Mouse (Mus musculus): ENCODE data around the gene Mob3b. TPM values are rescaled to one million over a fixed set of nuclear protein-coding genes. Genes with fewer than 3 reads are reported as not detected.

Mob3b gene
- polyA plus RNA-seq, 1 experiment from 2014 or later: 8.4 TPM

DNA sequence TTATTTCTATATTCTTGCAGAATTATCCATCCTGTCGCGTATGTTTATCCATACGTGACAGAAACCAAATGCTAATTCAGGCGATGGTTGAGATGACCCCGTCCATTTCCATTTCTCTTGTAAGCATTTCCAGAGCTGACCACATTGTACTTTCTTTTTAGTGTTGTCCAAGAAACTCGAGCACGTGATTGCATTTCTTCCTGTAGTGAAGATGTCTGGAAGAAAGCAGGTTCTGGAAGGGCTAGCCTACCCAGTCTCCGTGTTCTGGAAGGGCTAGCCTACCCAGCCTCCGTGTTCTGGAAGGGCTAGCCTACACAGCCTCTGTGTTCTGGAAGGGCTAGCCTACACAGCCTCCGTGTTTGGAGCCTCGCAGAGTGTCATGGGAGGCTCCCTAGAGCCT lies 33.3 kb downstream of the Mob3b start:
- 85% methylated on average over 11 of the region's 11 CpGs for WGBS
- H3K4me3 ChIP-seq: no peak overlapping the region
- no peaks in the 10 kb centered on the region for H3K27me3 ChIP-seq (replicated peaks)
- H3K4me1 ChIP-seq: peaks cover 30% of the 10 kb centered on the region
- H3K36me3 ChIP-seq: no peaks in the 10 kb centered on the region
- no peak overlapping the region for H3K27ac ChIP-seq
- no peak for ATAC-seq (ENCODE audit: low FRiP score, low read depth)
- no peak overlapping the region for H3K9ac ChIP-seq
- H3K4me2 ChIP-seq (replicated peaks): no peak overlapping the region
- no peaks in the 10 kb centered on the region for H3K9me3 ChIP-seq

DNA sequence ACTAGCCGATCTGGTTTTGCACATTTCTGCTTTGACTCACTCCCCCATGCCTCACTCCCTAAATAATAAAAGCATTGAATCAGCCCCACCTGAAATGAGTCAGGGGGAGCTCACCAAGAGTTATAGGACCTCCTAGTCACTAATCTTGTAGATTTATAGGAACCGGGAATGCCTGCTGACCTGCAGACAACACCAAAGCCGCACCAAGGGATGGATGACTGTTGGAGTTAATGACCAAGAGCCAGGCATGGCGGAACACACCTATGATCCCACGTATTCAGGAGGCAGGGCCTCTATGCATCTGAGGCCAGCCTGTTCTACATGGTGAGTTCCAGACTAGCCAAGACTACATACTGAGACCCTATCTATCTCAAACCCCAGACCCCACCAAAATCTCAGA lies 34.2 kb downstream of the Mob3b start:
- no peak overlapping the region for H3K4me2 ChIP-seq (replicated peaks)
- H3K27ac ChIP-seq: no peak overlapping the region
- WGBS: 57% methylated on average over 5 of the region's 5 CpGs
- H3K9me3 ChIP-seq: no peaks in the 10 kb centered on the region
- no peak overlapping the region for H3K9ac ChIP-seq
- ATAC-seq (ENCODE audit: low FRiP score, low read depth): no peak
- H3K27me3 ChIP-seq (replicated peaks): no peaks in the 10 kb centered on the region
- no peak overlapping the region for H3K4me3 ChIP-seq
- H3K36me3 ChIP-seq: no peaks in the 10 kb centered on the region
- H3K4me1 ChIP-seq: peaks cover 30% of the 10 kb centered on the region

DNA sequence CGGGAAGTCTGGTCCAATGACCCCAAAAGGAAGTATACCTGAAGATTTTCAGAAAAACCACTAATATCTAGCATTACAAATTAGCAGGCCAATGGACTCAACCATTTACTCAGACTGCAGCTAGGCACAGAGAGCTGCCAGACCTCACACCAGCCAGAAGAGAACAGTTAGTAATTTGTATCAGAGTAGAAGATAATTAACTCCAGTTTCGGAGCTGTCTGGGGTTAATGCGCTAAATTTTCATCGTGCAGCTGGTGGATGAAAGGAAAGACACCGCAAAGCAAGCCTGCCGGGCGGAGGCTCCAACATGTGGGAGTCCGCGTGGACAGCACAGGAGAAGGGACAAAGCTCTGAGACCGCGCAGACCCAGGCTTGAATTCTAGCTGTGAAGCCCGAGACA lies 36.2 kb downstream of the Mob3b start:
- Histone ChIP-seq H3K27me3 (replicated peaks) (no peaks in the 10 kb centered on the region), H3K9me3 (no peaks in the 10 kb centered on the region), H3K27ac (no peak overlapping the region), H3K36me3 (no peaks in the 10 kb centered on the region), H3K4me1 (peaks cover 26% of the 10 kb centered on the region), H3K4me2 (replicated peaks) (no peak overlapping the region), H3K9ac (no peak overlapping the region), H3K4me3 (no peak overlapping the region)
- ATAC-seq (ENCODE audit: low FRiP score, low read depth): no peak
- WGBS: 51% methylated on average over 12 of the region's 12 CpGs

DNA sequence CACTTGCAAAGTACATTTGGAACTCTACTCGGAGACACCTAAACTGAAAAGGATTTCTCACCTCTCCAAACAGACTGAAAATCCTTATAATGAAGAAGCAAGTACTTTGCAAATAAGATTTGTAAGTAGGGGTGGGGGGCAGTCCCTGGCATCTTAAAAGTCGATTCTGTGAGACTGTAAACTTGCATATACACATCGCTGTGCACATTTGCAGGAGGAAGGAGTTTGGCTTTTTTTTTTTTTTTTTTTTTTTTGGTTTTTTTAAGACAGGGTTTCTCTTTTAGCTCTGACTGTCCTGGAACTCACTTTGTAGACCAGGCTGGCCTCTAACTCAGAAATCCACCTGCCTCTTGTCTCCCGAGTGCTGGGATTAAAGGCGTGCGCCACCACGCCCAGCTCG lies 36.7 kb downstream of the Mob3b start:
- H3K4me3 ChIP-seq: no peak overlapping the region
- H3K4me1 ChIP-seq: peaks cover 22% of the 10 kb centered on the region
- no peak overlapping the region for H3K9ac ChIP-seq
- WGBS: 92% methylated on average over 8 of the region's 8 CpGs
- ATAC-seq (ENCODE audit: low FRiP score, low read depth): no peak
- no peak overlapping the region for H3K27ac ChIP-seq
- H3K9me3 ChIP-seq: no peaks in the 10 kb centered on the region
- H3K4me2 ChIP-seq (replicated peaks): no peak overlapping the region
- no peaks in the 10 kb centered on the region for H3K27me3 ChIP-seq (replicated peaks)
- H3K36me3 ChIP-seq: no peaks in the 10 kb centered on the region

DNA sequence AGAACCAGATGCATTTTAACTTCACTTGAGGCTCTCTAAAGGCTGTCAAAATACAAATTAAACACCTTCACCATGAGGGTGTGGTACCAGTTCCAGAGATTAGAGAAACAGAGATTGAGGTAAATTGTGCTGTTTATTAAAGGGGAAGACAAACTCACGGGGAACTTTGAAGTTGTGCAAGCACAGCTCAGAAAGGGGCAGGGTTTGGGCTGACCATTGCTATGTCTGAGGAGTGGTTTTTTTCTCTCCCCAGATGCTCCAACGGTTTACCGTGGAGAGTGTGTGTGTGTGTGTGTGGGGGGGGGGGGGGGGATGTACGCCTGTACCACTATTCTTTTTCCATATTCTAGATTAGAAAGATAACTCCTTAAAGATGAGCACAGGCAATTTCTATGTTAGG lies 37.1 kb downstream of the Mob3b start:
- ATAC-seq (ENCODE audit: low FRiP score, low read depth): no peak
- Histone ChIP-seq H3K27ac (no peak overlapping the region), H3K27me3 (replicated peaks) (no peaks in the 10 kb centered on the region), H3K4me2 (replicated peaks) (no peak overlapping the region), H3K4me3 (no peak overlapping the region), H3K9me3 (no peaks in the 10 kb centered on the region), H3K9ac (no peak overlapping the region), H3K4me1 (peaks cover 18% of the 10 kb centered on the region), H3K36me3 (no peaks in the 10 kb centered on the region)
- whole genome bisulfite sequencing: 90% methylated on average over 2 of the region's 4 CpGs

DNA sequence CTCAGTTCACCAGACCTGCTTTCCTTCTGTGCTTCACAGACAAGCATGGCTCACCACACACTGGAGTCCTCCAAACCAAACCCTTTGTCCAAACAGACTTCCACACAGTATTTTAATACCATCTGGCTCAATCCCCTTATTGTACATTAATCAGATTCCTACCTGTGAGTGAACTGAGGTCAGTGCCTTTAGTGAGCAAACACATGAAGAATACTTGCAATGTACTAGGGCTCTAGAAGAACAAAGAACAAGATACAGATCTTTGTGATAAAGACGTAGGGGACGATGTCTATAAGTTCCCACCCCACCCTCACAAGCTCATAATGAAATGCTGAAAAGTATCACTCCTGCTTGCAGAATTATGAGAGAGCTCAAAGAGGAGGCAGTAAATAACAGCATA lies 38.4 kb downstream of the Mob3b start:
- Histone ChIP-seq H3K4me3 (no peak overlapping the region), H3K27me3 (replicated peaks) (no peaks in the 10 kb centered on the region), H3K36me3 (no peaks in the 10 kb centered on the region), H3K27ac (no peak overlapping the region), H3K4me1 (peaks cover 12% of the 10 kb centered on the region), H3K9ac (no peak overlapping the region), H3K9me3 (no peaks in the 10 kb centered on the region), H3K4me2 (replicated peaks) (no peak overlapping the region)
- WGBS: 92% methylated on average over 2 of the region's 2 CpGs
- ATAC-seq (ENCODE audit: low FRiP score, low read depth): no peak

DNA sequence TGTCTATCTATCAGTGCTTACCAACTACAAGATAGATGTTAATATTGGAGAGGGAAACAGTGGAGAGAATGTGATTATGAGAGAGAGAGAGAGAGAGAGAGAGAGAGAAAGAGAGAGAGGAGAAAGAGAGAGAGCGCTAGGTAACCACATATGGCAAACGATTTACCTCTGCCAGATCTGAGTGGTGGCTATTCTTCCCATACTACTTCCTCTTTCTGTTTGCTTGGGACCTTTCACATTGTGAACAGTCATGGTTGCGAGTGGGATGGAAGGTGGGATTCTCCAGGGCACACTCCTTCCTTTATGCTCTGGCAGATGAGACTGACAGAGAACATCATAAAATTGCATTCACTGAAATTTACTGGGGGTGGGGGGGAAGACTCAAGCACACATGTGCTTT lies 40.1 kb downstream of the Mob3b start:
- Histone ChIP-seq H3K36me3 (no peaks in the 10 kb centered on the region), H3K4me1 (peaks cover 6% of the 10 kb centered on the region; the same call in 1 of the 2 replicates), H3K9me3 (no peaks in the 10 kb centered on the region), H3K27ac (no peak overlapping the region), H3K9ac (no peak overlapping the region), H3K27me3 (replicated peaks) (no peaks in the 10 kb centered on the region), H3K4me2 (replicated peaks) (no peak overlapping the region), H3K4me3 (no peak overlapping the region)
- WGBS: 91% methylated on average over 3 of the region's 3 CpGs
- ATAC-seq (ENCODE audit: low FRiP score, low read depth): no peak

DNA sequence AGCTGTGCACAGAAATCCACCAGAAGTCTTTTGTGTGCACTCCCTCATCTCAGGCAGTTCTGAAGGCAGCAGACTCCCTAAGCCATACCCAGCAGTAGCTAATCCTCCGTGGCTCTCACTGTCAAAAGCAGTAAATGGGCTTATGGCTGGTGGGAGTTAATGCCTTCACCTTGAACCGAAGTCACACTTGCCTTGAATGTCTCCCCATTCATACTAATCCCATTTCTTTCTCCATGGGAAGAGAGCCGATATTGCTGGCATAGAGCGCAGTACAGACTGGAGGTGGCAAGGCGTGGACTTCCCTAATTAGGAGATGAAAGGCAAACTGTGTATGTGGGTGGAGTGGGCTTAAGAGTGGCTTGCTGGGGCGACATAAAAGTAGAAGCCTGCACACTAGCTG lies 41.4 kb downstream of the Mob3b start:
- 72% methylated on average over 6 of the region's 6 CpGs for WGBS
- Histone ChIP-seq H3K4me3 (no peak overlapping the region), H3K27me3 (replicated peaks) (no peaks in the 10 kb centered on the region), H3K9me3 (no peaks in the 10 kb centered on the region), H3K36me3 (no peaks in the 10 kb centered on the region), H3K9ac (no peak overlapping the region), H3K27ac (no peak overlapping the region), H3K4me2 (replicated peaks) (no peak overlapping the region), H3K4me1 (peaks cover 1% of the 10 kb centered on the region; the same call in 1 of the 2 replicates)
- no peak for ATAC-seq (ENCODE audit: low FRiP score, low read depth)

DNA sequence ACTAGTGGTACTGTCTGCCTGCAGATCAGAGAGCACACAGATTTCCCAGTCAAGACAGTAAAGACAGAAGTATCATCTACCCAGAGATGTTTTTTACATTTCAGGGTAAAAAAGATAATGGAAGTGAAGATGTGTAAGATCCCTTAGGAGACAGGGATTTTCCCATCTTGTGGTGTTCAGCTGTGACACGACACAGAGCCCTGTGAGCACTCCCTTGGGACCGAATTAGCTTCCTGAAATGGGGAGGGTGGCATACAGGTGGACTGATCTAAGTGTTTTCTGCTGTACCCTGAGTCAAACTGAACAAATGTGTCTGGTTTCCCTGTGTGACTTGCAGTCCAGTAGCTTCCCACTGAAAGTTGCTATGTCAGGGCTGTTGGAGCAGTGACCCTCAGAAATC lies 42.3 kb downstream of the Mob3b start:
- no peaks in the 10 kb centered on the region for H3K4me1 ChIP-seq
- H3K27ac ChIP-seq: no peak overlapping the region
- no peak overlapping the region for H3K9ac ChIP-seq
- no peaks in the 10 kb centered on the region for H3K9me3 ChIP-seq
- H3K27me3 ChIP-seq (replicated peaks): no peaks in the 10 kb centered on the region
- 78% methylated on average over 2 of the region's 2 CpGs for WGBS
- H3K4me2 ChIP-seq (replicated peaks): no peak overlapping the region
- H3K4me3 ChIP-seq: no peak overlapping the region
- ATAC-seq (ENCODE audit: low FRiP score, low read depth): no peak
- H3K36me3 ChIP-seq: no peaks in the 10 kb centered on the region

DNA sequence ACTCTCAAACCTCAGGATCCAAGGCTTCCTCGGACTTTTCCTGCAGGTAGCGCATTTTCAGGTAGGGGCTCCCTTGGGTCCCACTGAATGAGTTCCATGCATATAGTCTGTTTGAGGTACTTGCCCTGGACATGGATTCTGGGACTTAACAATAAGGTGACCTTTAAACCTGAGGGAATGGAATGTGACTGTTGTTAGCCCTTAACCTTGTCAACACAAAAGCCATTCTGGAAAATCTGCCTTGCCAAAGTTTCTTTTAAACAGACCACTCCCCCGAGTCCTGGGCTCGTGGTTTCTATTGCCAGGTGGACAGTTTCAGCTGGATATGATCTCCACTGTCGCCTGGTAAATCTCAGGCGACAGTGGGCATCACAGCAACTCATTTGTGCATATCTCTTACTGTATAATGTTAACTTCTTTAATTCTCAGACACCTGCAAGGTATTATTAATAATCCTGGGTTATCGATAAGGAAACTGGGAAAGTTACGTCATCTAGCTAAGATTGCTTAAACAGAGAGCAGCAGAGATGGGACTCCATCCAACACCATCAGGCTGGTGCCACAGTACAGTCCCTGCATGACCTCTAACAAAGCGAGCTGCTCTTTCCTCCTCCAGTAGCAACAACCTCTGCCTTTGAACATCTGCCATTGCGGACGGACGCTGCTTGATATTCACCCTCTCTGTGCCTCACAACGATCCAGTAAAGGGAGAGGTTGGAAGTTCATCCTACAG lies 43.6 kb downstream of the Mob3b start:
- Histone ChIP-seq H3K4me1 (no peaks in the 10 kb centered on the region), H3K9me3 (no peaks in the 10 kb centered on the region), H3K27ac (no peak overlapping the region), H3K4me3 (no peak overlapping the region), H3K27me3 (replicated peaks) (no peaks in the 10 kb centered on the region), H3K36me3 (no peaks in the 10 kb centered on the region), H3K9ac (no peak overlapping the region), H3K4me2 (replicated peaks) (no peak overlapping the region)
- ATAC-seq (ENCODE audit: low FRiP score, low read depth): no peak
- WGBS: 80% methylated on average over 13 of the region's 13 CpGs

DNA sequence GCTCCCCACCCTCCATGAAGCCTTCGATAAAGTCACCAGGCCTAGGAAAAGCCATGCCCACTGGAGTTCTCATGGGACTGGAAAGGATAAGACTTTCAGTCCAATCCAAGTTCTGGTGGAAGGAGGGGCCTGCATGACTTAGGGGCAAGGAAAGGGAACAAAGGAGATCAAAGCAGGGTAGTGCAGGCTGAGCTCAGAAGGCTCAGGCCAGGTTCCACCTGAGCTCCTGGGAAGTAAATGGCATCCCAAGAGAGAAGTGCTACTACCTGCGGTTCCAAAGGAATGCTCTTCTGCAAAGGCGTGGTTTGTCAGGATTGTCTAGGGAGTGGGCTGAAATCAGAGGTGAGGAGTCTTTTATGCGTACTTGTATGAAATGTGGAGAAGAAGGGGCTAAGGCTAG lies 44.8 kb downstream of the Mob3b start:
- H3K9ac ChIP-seq: no peak overlapping the region
- H3K27me3 ChIP-seq (replicated peaks): no peaks in the 10 kb centered on the region
- H3K27ac ChIP-seq: no peak overlapping the region
- H3K36me3 ChIP-seq: no peaks in the 10 kb centered on the region
- no peak for ATAC-seq (ENCODE audit: low FRiP score, low read depth)
- no peak overlapping the region for H3K4me3 ChIP-seq
- H3K4me2 ChIP-seq (replicated peaks): no peak overlapping the region
- WGBS: 95% methylated on average over 4 of the region's 4 CpGs
- H3K9me3 ChIP-seq: no peaks in the 10 kb centered on the region
- H3K4me1 ChIP-seq: no peaks in the 10 kb centered on the region

DNA sequence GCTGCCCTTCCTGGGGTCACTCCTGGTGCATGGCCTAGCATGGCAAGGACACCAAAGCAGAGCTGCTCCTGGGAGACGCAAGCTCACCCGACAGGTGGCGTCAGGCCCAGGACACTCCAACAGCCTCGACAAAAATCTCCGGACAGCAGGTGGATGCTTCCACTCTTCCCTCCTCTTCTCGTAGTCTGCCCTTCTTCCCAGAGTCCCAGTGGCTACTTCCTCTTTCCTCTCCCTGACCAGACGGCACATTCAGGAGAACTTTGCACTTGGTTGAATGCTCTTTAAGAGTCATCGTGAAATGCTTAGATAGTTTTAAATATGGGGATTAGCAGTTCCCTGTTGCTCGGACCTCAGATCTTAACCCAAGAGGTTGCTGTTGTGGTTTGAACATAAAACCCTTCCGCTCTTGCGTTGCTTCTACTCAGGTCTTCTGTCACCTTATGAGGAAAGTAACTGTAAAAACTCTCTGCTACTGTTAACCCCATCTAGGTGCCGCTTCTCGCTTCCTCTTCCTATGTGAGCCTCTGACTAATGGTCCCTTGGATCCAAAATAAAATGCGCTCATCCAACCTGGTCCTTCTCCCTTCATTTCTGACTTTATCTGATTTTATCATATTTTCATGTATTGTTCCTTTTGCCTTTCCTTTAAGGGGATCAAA lies 52.0 kb downstream of the Mob3b start:
- no peaks in the 10 kb centered on the region for H3K9me3 ChIP-seq
- H3K9ac ChIP-seq: no peak overlapping the region
- no peak overlapping the region for H3K27ac ChIP-seq
- H3K4me2 ChIP-seq (replicated peaks): no peak overlapping the region
- H3K36me3 ChIP-seq: no peaks in the 10 kb centered on the region
- no peaks in the 10 kb centered on the region for H3K27me3 ChIP-seq (replicated peaks)
- no peak overlapping the region for H3K4me3 ChIP-seq
- ATAC-seq (ENCODE audit: low FRiP score, low read depth): no peak
- peaks cover 4% of the 10 kb centered on the region; the same call in 1 of the 2 replicates for H3K4me1 ChIP-seq
- WGBS: 81% methylated on average over 14 of the region's 14 CpGs

DNA sequence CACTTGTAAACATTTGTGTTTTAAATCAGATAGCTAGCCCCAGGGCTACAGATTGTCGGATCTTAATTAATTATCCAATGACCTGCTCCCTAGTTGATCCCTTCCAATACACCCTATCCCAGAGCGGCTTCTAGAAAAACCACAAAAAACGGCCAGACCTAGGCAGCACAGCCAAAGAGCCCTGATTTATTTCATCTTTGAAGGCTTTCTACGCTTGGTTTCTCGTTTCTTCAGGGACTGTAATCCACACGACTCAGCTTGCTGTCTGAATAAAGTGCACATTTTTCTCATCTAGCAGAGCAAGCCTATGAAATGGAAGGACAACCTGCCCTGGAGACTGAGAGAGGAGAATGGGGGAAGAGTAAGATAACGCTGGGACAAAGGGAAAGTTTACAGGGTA lies 56.1 kb downstream of the Mob3b start:
- no peak overlapping the region for H3K27ac ChIP-seq
- H3K4me3 ChIP-seq: no peak overlapping the region
- no peaks in the 10 kb centered on the region for H3K9me3 ChIP-seq
- no peak overlapping the region for H3K4me2 ChIP-seq (replicated peaks)
- 28% methylated on average over 7 of the region's 7 CpGs for WGBS
- no peaks in the 10 kb centered on the region for H3K36me3 ChIP-seq
- peaks cover 17% of the 10 kb centered on the region for H3K4me1 ChIP-seq
- H3K27me3 ChIP-seq (replicated peaks): no peaks in the 10 kb centered on the region
- no peak for ATAC-seq (ENCODE audit: low FRiP score, low read depth)
- H3K9ac ChIP-seq: no peak overlapping the region

Measured in neural tube, embryonic 12.5 days (tissue).